Mouse (Mus musculus) embryonic fibroblast, embryonic 13.5 days (primary cell): ENCODE results near the gene Acap3.

Experiments
- CTCF ChIP-seq: IDR thresholded peaks from 2 replicates; pipeline ENCODE4 v1.5.1; 2011; ENCODE audit warnings: mild to moderate bottlenecking, control low read depth, low read length, moderate library complexity, borderline replicate concordance; ENCODE audit not compliant: insufficient read depth
- POLR2A ChIP-seq: IDR thresholded peaks from 2 replicates; pipeline ENCODE4 v1.6.1; 2011; ENCODE audit warnings: low read depth, mild to moderate bottlenecking, control low read depth, low read length, moderate library complexity

DNA sequence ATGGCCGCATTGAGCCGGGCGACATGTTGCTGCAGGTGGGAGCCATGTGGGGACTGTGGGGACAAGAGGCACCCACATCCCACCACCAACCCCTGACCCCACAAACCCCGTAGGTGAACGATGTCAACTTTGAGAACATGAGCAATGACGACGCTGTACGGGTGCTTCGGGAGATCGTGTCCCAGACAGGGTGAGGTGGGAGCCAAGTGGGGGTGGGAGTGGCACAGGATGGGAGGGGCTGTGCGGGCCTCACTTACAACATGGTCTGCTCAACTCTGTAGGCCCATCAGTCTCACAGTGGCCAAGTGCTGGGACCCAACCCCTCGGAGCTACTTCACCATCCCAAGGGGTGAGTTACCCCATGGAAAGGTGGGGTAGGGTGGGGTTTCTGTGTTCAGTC lies 36.6 kb upstream of the Acap3 start:
- TF ChIP-seq CTCF (no peak), POLR2A (no peak)
